ENCODE assay signal across 19 mouse cellular contexts in the genomic region with DNA sequence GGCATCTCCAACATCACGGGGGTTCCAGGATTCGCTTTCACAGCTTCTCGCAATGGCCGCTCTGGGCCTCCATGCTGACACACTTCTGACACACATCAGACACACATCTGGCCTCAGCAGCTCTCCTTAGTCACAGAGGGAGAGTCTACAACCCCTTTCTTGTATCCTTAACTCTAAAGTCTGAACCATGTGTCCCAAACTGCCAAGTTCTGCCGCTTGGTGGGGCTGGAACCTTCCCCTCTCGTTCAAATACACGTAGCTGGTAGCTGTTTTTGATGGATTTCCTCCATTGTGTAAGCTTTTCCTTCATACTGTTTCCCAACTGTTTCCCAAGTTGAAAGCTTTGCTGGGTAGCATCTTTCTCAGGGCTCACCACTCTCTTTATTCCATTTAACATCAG. TPM values are rescaled to one million over a fixed set of nuclear protein-coding genes. Genes with fewer than 3 reads are reported as not detected.
A peak's percentile ranks its signal among the peaks of the same experiment; 100 is the strongest.
DNase-seq lines count a peak whose midpoint lies in the region; ATAC-seq and TF ChIP-seq lines count a peak whose summit lies in the region.
"Had no signal": no experiment of that assay in that cellular context is flagged by ENCODE, and none has a peak within 500 bp of the region (broad histone marks: within the 10 kb centered on the region; RNA-seq: fewer than 3 reads in every experiment).

No protein-coding gene starts in this region.

- H3K9ac ChIP-seq in heart, embryonic 12.5 days: no peak overlapping the region
- H3K9ac ChIP-seq: forebrain, embryonic 15.5 days; hindbrain, embryonic 12.5 days; kidney, embryonic 15.5 days; limb, embryonic 12.5 days had no signal

- peak; percentile 63 for DNase-seq in heart, embryonic 10.5 days (ENCODE audit: low spot score)
- no peak for DNase-seq in lung, adult 2 months
- no peak for DNase-seq in lung, postnatal 25 days (ENCODE audit: low spot score)
- peak; percentile 49 for DNase-seq in fibroblast of lung, adult 2 months (ENCODE audit: low read depth)
- DNase-seq in lung, postnatal 36 days: peak; percentile 22
- no peak for DNase-seq in adrenal gland, postnatal 36 days
- no peak for DNase-seq in right cerebral cortex, postnatal 4 days
- DNase-seq: B cell, adult 2 months; cerebellum, adult 18-20 months; right cerebral cortex, adult 18-20 months had no signal

- no peak for TF ChIP-seq POLR2A in lung, adult 2 months (IDR thresholded peaks at IDR 0.05; ENCODE audit: borderline replicate concordance, extremely low read depth, low read depth, low read length)

- H3K4me1 ChIP-seq in heart, embryonic 10.5 days: peaks cover 9% of the 10 kb centered on the region
- 0 out of 2 replicates have a peak, but pooled peaks cover 6% of the 10 kb centered on the region for H3K4me1 ChIP-seq in heart, embryonic 12.5 days (replicated peaks)
- no peaks in the 10 kb centered on the region for H3K4me1 ChIP-seq in lung, adult 2 months (ENCODE audit: control insufficient read depth, insufficient read depth, low read length)
- H3K4me1 ChIP-seq: forebrain, embryonic 15.5 days; hindbrain, embryonic 12.5 days had no signal

- 67% methylated on average over 7 of the region's 7 CpGs for WGBS in heart, embryonic 10.5 days
- 71% methylated on average over 7 of the region's 7 CpGs for WGBS in heart, embryonic 12.5 days
- 68% methylated on average over 7 of the region's 7 CpGs for WGBS in lung, adult 2 months

- H3K36me3 ChIP-seq in heart, embryonic 10.5 days: peaks cover 14% of the 10 kb centered on the region
- peaks cover 15% of the 10 kb centered on the region for H3K36me3 ChIP-seq in heart, embryonic 12.5 days

- no peak overlapping the region for H3K4me3 ChIP-seq in heart, embryonic 10.5 days
- no peak overlapping the region for H3K4me3 ChIP-seq in heart, embryonic 12.5 days
- H3K4me3 ChIP-seq in lung, adult 2 months (replicated peaks; ENCODE audit: extremely low read depth, low read depth, low read length): no peak overlapping the region
- H3K4me3 ChIP-seq: forebrain, embryonic 15.5 days; hindbrain, embryonic 12.5 days; kidney, embryonic 15.5 days; limb, embryonic 12.5 days had no signal

- no peak overlapping the region for H3K27ac ChIP-seq in heart, embryonic 10.5 days
- no peak overlapping the region for H3K27ac ChIP-seq in heart, embryonic 12.5 days (ENCODE audit: poor library complexity, severe bottlenecking)
- H3K27ac ChIP-seq: forebrain, embryonic 15.5 days; hindbrain, embryonic 12.5 days; kidney, embryonic 15.5 days; limb, embryonic 12.5 days had no signal

- no peak for ATAC-seq in heart, embryonic 12.5 days (ENCODE audit: insufficient number of reproducible peaks, low FRiP score)
- ATAC-seq: forebrain, embryonic 15.5 days had no signal

- H3K4me2 ChIP-seq in heart, embryonic 12.5 days: no peak overlapping the region
- H3K4me2 ChIP-seq: forebrain, embryonic 15.5 days; hindbrain, embryonic 12.5 days; kidney, embryonic 15.5 days; limb, embryonic 12.5 days had no signal

- no peaks in the 10 kb centered on the region for H3K9me3 ChIP-seq in heart, embryonic 10.5 days
- no peaks in the 10 kb centered on the region for H3K9me3 ChIP-seq in heart, embryonic 12.5 days (replicated peaks)
- H3K9me3 ChIP-seq: forebrain, embryonic 15.5 days; hindbrain, embryonic 12.5 days; kidney, embryonic 15.5 days; limb, embryonic 12.5 days had no signal

- H3K27me3 ChIP-seq in heart, embryonic 10.5 days (ENCODE audit: insufficient read depth, poor library complexity, severe bottlenecking): no peaks in the 10 kb centered on the region
- no peaks in the 10 kb centered on the region for H3K27me3 ChIP-seq in heart, embryonic 12.5 days (replicated peaks)
- H3K27me3 ChIP-seq: forebrain, embryonic 15.5 days; hindbrain, embryonic 12.5 days; kidney, embryonic 15.5 days; limb, embryonic 12.5 days had no signal

- peak; percentile 46 for TF ChIP-seq CTCF in lung, adult 2 months (IDR thresholded peaks at IDR 0.05; ENCODE audit: insufficient read depth, low read length)

RNA-seq across cellular contexts. Expression of gene Morn4, which starts 14.9 kb away (rescaled TPM):
- polyA plus RNA-seq in heart, embryonic 10.5 days (2016; fragmentation: Nextera tagmentation; extraction: Ambion mirVana): 18.8 and 22.0 TPM in 2 replicates
- 15.2 and 17.1 TPM in 2 replicates for polyA plus RNA-seq in heart, embryonic 12.5 days (2016; fragmentation: Nextera tagmentation; extraction: Ambion mirVana)
- 7.1 and 9.0 TPM in 2 replicates for polyA plus RNA-seq in lung, adult 2 months (2012; rRNA removed)
- total RNA-seq in adrenal gland, postnatal 36 days (2021): 10 to 100 TPM in 1 of 2 experiments, 1 to 10 TPM in 1; 8.2 to 12.2 TPM
- total RNA-seq: monocyte, adult 5-6 weeks; neutrophil, adult 5-6 weeks had no signal

RNA-seq across cellular contexts. Expression of gene Pi4k2a, which starts 19.0 kb away (rescaled TPM):
- 18.9 and 23.1 TPM in 2 replicates for polyA plus RNA-seq in heart, embryonic 10.5 days (2016; fragmentation: Nextera tagmentation; extraction: Ambion mirVana)
- polyA plus RNA-seq in heart, embryonic 12.5 days (2016; fragmentation: Nextera tagmentation; extraction: Ambion mirVana): 22.0 TPM in 2 replicates
- 29.1 and 34.8 TPM in 2 replicates for polyA plus RNA-seq in lung, adult 2 months (2012; rRNA removed)
- 10 to 100 TPM; 61.7 to 76.3 TPM for total RNA-seq in adrenal gland, postnatal 36 days (2021)

RNA-seq across cellular contexts. Expression of gene 4933411K16Rik, which starts 19.2 kb away (rescaled TPM):
- polyA plus RNA-seq in heart, embryonic 10.5 days (2016; fragmentation: Nextera tagmentation; extraction: Ambion mirVana): 0.15 TPM in 1 of 2 replicates, not detected in the other
- polyA plus RNA-seq in heart, embryonic 12.5 days (2016; fragmentation: Nextera tagmentation; extraction: Ambion mirVana): not detected in 2 replicates
- 1.1 and 1.4 TPM in 2 replicates for polyA plus RNA-seq in lung, adult 2 months (2012; rRNA removed)
- total RNA-seq in adrenal gland, postnatal 36 days (2021): under 1 TPM; 0.30 to 0.33 TPM
- total RNA-seq: megakaryocyte, adult 5-6 weeks; neutrophil, adult 5-6 weeks had no signal
- polyA plus RNA-seq: forebrain, embryonic 15.5 days; heart, embryonic 14.5 days; hindbrain, embryonic 12.5 days; limb, embryonic 12.5 days had no signal

RNA-seq across cellular contexts. Expression of gene Hoga1, which starts 25.8 kb away (rescaled TPM):
- polyA plus RNA-seq in heart, embryonic 10.5 days (2016; fragmentation: Nextera tagmentation; extraction: Ambion mirVana): 0.85 and 1.6 TPM in 2 replicates
- polyA plus RNA-seq in heart, embryonic 12.5 days (2016; fragmentation: Nextera tagmentation; extraction: Ambion mirVana): 0.69 and 1.0 TPM in 2 replicates
- polyA plus RNA-seq in lung, adult 2 months (2012; rRNA removed): 7.6 and 8.7 TPM in 2 replicates
- 1 to 10 TPM; 4.3 to 6.7 TPM for total RNA-seq in adrenal gland, postnatal 36 days (2021)
- total RNA-seq: monocyte, adult 5-6 weeks; neutrophil, adult 5-6 weeks had no signal

RNA-seq across cellular contexts. Expression of gene Ankrd2, which starts 35.4 kb away (rescaled TPM):
- polyA plus RNA-seq in heart, embryonic 10.5 days (2016; fragmentation: Nextera tagmentation; extraction: Ambion mirVana): not detected in 2 replicates
- polyA plus RNA-seq in heart, embryonic 12.5 days (2016; fragmentation: Nextera tagmentation; extraction: Ambion mirVana): not detected in 2 replicates
- 0.14 and 0.20 TPM in 2 replicates for polyA plus RNA-seq in lung, adult 2 months (2012; rRNA removed)
- total RNA-seq in adrenal gland, postnatal 36 days (2021): under 1 TPM in 1 of 2 experiments, not detected in 1; 0.49 TPM
- total RNA-seq: megakaryocyte, adult 5-6 weeks; monocyte, adult 5-6 weeks; neutrophil, adult 5-6 weeks had no signal
- polyA plus RNA-seq: heart, embryonic 14.5 days; hindbrain, embryonic 12.5 days; kidney, embryonic 15.5 days had no signal

Comparison
In these comparisons a context has a peak if more than half of its experiments do, and no peak if none do; other contexts are left out.
1. DNase-seq: peak in heart, embryonic 10.5 days (single experiment), fibroblast of lung, adult 2 months (single experiment) and lung, postnatal 36 days (single experiment); none in lung, adult 2 months (single experiment), lung, postnatal 25 days (single experiment), adrenal gland, postnatal 36 days (0 of 2) and right cerebral cortex, postnatal 4 days (single experiment).